Mouse (Mus musculus): ENCODE results near the gene 4930523C07Rik. TPM values are rescaled to one million over a fixed set of nuclear protein-coding genes. Genes with fewer than 3 reads are reported as not detected.

The 4930523C07Rik gene
- total RNA-seq, 2 experiments from 2014 or later, result 14.5 to 27.3 TPM

- no peak for ATAC-seq (replicated peaks; ENCODE audit: low FRiP score, low TSS enrichment, poor library complexity, severe bottlenecking)
These were observed 38.5 kb downstream of the 4930523C07Rik start for GRCm38 (mm10) chr1:160082647-160083046.

- no peak for ATAC-seq (replicated peaks; ENCODE audit: low FRiP score, low TSS enrichment, poor library complexity, severe bottlenecking)
These were observed 40.1 kb downstream of the 4930523C07Rik start for GRCm38 (mm10) chr1:160084239-160084638.

DNA sequence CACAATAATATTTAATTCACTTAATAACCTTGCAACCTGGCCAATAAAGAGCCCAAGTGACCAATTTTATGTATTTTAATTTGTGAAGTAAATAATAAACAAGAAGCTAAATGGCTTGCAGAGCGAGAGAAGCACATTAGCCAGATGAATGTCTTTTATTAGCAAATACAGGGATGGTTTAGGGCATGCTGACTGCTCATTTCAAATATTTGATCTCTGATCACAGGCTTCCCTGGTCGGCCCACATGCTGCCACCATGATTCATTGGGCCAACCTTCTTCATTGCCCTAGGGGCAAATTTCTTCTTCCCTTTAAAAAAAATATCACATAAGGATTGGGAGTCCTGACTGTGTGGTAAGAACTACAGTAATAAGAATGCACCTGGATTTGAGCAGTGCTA is 42.5 kb downstream of the 4930523C07Rik start:
- ATAC-seq (replicated peaks; ENCODE audit: low FRiP score, low TSS enrichment, poor library complexity, severe bottlenecking), result no peak

DNA sequence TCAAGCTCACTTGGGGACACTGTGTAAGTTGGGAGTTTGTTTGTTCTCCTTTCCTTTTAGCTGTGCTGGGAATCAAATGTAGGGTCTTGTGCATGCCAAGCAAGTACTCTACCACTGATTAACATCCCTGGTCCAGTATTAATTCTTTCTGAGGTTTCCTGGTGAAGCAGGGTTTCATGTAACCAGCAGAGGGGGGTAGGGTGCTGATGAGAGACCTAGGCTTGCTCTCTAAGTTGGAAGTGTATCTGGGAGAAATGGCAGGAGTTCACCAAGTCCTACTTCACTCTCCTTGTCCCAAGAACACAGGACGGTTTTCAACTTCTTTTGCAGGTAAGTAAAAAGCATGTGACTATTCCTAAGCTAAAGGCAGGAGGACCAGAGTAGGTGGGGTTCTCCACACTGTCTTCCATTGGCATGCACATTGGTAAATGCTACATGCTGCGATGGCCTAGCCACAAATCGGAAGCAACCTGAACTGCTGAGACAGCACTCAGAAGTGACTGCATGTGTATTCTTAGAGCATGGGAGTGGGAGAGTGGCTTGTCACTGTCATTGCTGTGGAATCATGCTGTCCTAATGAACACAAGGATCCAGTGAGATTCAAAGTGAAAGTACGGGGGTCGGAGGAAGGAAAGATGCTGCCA is 55.6 kb downstream of the 4930523C07Rik start:
- no peak for ATAC-seq (replicated peaks; ENCODE audit: low FRiP score, low TSS enrichment, poor library complexity, severe bottlenecking)

- no peak for ATAC-seq (replicated peaks; ENCODE audit: low FRiP score, low TSS enrichment, poor library complexity, severe bottlenecking)
These were observed 56.8 kb downstream of the 4930523C07Rik start for GRCm38 (mm10) chr1:160100996-160101395.

DNA sequence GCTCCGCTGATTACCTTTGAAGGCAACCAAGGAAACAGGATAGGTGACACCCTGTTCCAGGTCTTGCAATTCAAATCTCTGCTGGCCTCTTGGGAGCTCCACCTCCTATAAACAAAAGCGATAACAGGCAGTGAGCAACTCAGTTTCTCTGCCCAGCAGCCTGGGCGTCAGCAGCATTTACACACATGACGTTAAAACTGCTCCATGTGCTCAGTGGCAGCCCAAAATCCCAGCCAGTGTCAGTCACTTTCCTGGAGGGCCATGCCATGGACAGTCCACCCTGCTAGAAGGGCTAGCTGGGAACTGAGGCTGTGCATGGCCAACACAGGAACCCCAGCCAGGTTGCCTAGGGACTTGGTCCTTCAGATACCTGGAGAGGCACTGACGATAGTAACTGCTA is 61.2 kb downstream of the 4930523C07Rik start:
- no peak for ATAC-seq (replicated peaks; ENCODE audit: low FRiP score, low TSS enrichment, poor library complexity, severe bottlenecking)

DNA sequence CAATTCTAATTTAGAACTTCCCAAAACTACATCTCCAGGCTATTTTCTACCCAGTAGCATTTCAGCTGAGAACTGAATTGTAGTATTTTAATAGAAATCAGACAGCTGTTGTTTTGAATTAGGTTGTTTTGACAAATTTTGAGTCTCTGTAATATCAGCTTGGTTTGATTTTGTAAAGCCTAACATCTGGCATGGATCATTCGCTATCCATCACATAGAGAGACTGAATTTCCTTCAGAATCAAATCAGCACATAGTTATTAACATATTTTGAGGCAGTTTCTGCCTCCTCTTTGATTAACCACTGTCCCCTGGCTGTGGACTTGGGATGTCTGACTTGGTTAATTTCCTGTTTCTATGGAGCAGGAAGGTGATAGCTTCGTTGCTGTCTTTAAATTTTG is 64.4 kb downstream of the 4930523C07Rik start:
- no peak for ATAC-seq (replicated peaks; ENCODE audit: low FRiP score, low TSS enrichment, poor library complexity, severe bottlenecking)

- no peak for ATAC-seq (replicated peaks; ENCODE audit: low FRiP score, low TSS enrichment, poor library complexity, severe bottlenecking)
These were observed 79.8 kb downstream of the 4930523C07Rik start for GRCm38 (mm10) chr1:160123957-160124356.

Other genes with a start within 250 kb of the 4930523C07Rik start
- not detected in 2 replicates for gene Tnn, start 109.2 kb downstream of the 4930523C07Rik start, total RNA-seq (2014; fragmentation: Nextera tagmentation)
- gene Tnn, start 109.2 kb downstream of the 4930523C07Rik start, total RNA-seq (2017), result not detected in 2 replicates
- gene Mrps14, start 150.8 kb downstream of the 4930523C07Rik start, total RNA-seq (2014; fragmentation: Nextera tagmentation), result 103 and 153 TPM in 2 replicates
- 113 and 118 TPM in 2 replicates for gene Mrps14, start 150.8 kb downstream of the 4930523C07Rik start, total RNA-seq (2017)
- 190 and 235 TPM in 2 replicates for gene Cacybp, start 168.5 kb downstream of the 4930523C07Rik start, total RNA-seq (2014; fragmentation: Nextera tagmentation)
- 361 and 387 TPM in 2 replicates for gene Cacybp, start 168.5 kb downstream of the 4930523C07Rik start, total RNA-seq (2017)